Mouse (Mus musculus) adrenal gland, adult 10 weeks (tissue): ENCODE data around the gene Fthl17f. TPM values are rescaled to one million over a fixed set of nuclear protein-coding genes. Genes with fewer than 3 reads are reported as not detected.

Experiments
- polyA plus RNA-seq: library from polyadenylated mRNA; stranded (reverse); fragments of 350-450 nt; fragmentation: Illumina TruSeq; extraction: RNeasy Lipid Tissue Mini Kit (QIAGEN cat#74804); gene quantifications from one replicate; pipeline ENCODE4 v1.2.3, GENCODE M21; 2014; ENCODE audit warnings: low read depth, low replicate concordance

Fthl17f gene
- polyA plus RNA-seq, result not detected

DNA sequence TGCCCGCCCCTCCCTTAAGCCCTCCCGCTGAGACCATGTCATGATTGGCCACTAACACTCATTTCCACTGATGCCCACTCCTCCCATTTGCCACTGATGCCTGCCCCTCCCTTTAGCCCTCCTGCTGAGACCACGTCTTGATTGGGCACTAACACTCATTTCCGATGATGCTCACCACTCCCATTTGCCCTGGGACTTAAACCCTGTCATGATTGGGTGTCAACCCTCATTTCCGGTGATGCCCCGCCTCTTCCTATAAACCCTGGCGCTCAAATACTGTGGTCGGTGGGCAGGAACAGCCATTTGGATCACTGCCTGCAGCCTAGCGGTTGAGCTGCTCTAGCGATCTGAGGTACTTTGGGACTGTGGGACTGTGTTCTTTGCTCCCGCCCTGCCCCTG is at the start of gene Fthl17f:
Fthl17f (plus strand) TSS at position 301 of the 400 bp plus-strand sequence.

DNA sequence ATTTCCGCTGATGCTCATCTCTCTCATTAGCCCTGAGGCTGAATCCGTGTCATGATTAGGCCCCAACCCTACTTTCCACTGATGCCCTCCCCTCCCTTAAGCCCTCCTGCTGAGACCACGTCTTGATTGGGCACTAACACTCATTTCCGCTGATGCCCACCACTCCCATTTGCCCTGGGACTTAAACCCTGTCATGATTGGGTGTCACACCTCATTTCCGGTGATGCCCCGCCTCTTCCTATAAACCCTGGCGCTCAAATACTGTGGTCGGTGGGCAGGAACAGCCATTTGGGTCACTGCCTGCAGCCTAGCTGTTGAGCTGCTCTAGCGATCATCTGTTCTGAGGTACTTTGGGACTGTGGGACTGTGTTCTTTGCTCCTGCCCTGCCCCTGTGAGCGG is 29.6 kb upstream of the Fthl17f start, which contains the start of gene Fthl17e:
Fthl17e (plus strand) TSS at position 301 of the 400 bp plus-strand sequence.

DNA sequence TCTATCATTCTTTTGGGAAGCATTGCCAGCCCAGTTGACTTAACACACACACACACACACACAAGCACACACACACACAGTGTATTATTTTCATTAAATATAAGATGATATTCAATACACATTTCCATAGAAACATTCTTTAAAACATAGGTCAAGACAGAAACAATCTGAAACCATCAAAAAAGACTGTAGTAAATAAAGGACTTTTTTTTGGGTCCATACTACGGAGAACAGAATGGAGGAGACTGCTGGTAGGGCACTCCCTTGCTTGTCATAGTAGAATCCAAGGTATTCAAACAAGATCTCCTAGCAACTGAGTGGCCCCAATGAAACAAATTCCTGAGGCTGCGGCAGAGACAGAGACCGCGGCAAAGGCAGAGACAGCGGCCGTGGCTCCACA is 41.4 kb downstream of the Fthl17f start, which contains the start of gene 4930402K13Rik:
4930402K13Rik (plus strand) TSS at position 301 of the 400 bp plus-strand sequence.

Other genes starting within 250 kb of the Fthl17f start
- not detected for gene Gm6592, start 219.0 kb upstream of the Fthl17f start, polyA plus RNA-seq
- not detected for gene Gm5751, start 188.8 kb upstream of the Fthl17f start, polyA plus RNA-seq
- 24.3 TPM for gene B630019K06Rik, start 170.6 kb upstream of the Fthl17f start, polyA plus RNA-seq
- gene Fthl17b, start 100.0 kb upstream of the Fthl17f start, polyA plus RNA-seq, result not detected
- gene Fthl17c, start 86.5 kb upstream of the Fthl17f start, polyA plus RNA-seq, result not detected
- not detected for gene Fthl17d, start 76.3 kb upstream of the Fthl17f start, polyA plus RNA-seq
- gene Fthl17e, start 29.5 kb upstream of the Fthl17f start, polyA plus RNA-seq, result not detected
- not detected for gene 4930402K13Rik, start 41.5 kb downstream of the Fthl17f start, polyA plus RNA-seq
- 9.7 TPM for gene Lancl3, start 136.9 kb downstream of the Fthl17f start, polyA plus RNA-seq
- gene Gm14862, start 193.9 kb downstream of the Fthl17f start, polyA plus RNA-seq, result not detected
- 7.6 TPM for gene Xk, start 209.7 kb downstream of the Fthl17f start, polyA plus RNA-seq
- not detected for gene H2al1m, start 220.7 kb downstream of the Fthl17f start, polyA plus RNA-seq